8 mouse cellular contexts compared by ENCODE assay signal in genomic region chr10:88356983-88357559, GRCm38 (mm10). TPM values are rescaled to one million over a fixed set of nuclear protein-coding genes. Genes with fewer than 3 reads are reported as not detected.
DNase-seq lines count a peak whose midpoint lies in the region; ATAC-seq and TF ChIP-seq lines count a peak whose summit lies in the region.

No protein-coding gene starts in this region.

- DNase-seq in cerebellum, adult 9-10 months = no peak
- peak; percentile 42 for DNase-seq in embryonic facial prominence, embryonic 11.5 days (ENCODE audit: low spot score)
- DNase-seq in liver, adult 2 months (ENCODE audit: extremely low read depth, low read depth, low spot score) = peak; percentile 53
- peak; percentile 42 to 68 for DNase-seq in monocyte, adult 2 months (ENCODE audit: low read depth in 1 of 2, low spot score in 2 of 2)
- peak; percentile 34 to 37 for DNase-seq in spleen, postnatal 14 days (ENCODE audit: low spot score in 2 of 2)

- ATAC-seq in cerebellum, adult (ENCODE audit: insufficient number of reproducible peaks, low FRiP score, low TSS enrichment) = peak; percentile 66
- ATAC-seq in embryonic facial prominence, embryonic 11.5 days (replicated peaks; ENCODE audit: insufficient number of reproducible peaks, low FRiP score, low TSS enrichment, low read depth) = peak; percentile 66; the same call in 1 of the 2 replicates
- peak; percentile 64 for ATAC-seq in heart, embryonic 11.5 days (replicated peaks; ENCODE audit: insufficient number of reproducible peaks, low FRiP score, low TSS enrichment)
- ATAC-seq in kidney, embryonic 14.5 days (ENCODE audit: low FRiP score, low TSS enrichment) = peak; percentile 82

- no peaks in the 10 kb centered on the region for H3K79me2 ChIP-seq in liver, adult 2 months (ENCODE audit: control insufficient read depth, insufficient read depth, low read length)

- no peak for TF ChIP-seq POLR2A in liver, adult 2 months (IDR thresholded peaks at IDR 0.05; ENCODE audit: extremely low read depth, insufficient read depth, low read length)

- H3K4me1 ChIP-seq in embryonic facial prominence, embryonic 11.5 days (ENCODE audit: control insufficient read depth, insufficient read depth, low read length) = no peaks in the 10 kb centered on the region
- 0 out of 2 replicates have a peak, but pooled peaks cover 5% of the 10 kb centered on the region for H3K4me1 ChIP-seq in heart, embryonic 11.5 days (ENCODE audit: control insufficient read depth, insufficient read depth, low read length)
- H3K4me1 ChIP-seq in kidney, embryonic 14.5 days (ENCODE audit: control insufficient read depth, insufficient read depth, low read length) = no peaks in the 10 kb centered on the region
- peaks cover 3% of the 10 kb centered on the region; the same call in 1 of the 2 replicates for H3K4me1 ChIP-seq in liver, adult 2 months (ENCODE audit: control insufficient read depth, insufficient read depth, low read length)

- 2% methylated on average over 36 of the region's 47 CpGs for WGBS in embryonic facial prominence, embryonic 11.5 days
- 3% methylated on average over 39 of the region's 47 CpGs for WGBS in heart, embryonic 11.5 days (ENCODE audit: insufficient replicate concordance)
- 3% methylated on average over 39 of the region's 47 CpGs for WGBS in kidney, embryonic 14.5 days
- under 1% methylated on average over 45 of the region's 47 CpGs for WGBS in liver, adult 2 months

- no peak for TF ChIP-seq CTCF in liver, adult 2 months (IDR thresholded peaks at IDR 0.05; ENCODE audit: low read depth, low read length)

- H3K27me3 ChIP-seq in embryonic facial prominence, embryonic 11.5 days (ENCODE audit: control insufficient read depth, insufficient read depth, low read length) = peaks cover 5% of the 10 kb centered on the region; the same call in 1 of the 2 replicates
- peaks cover 13% of the 10 kb centered on the region for H3K27me3 ChIP-seq in heart, embryonic 11.5 days (ENCODE audit: control insufficient read depth, insufficient read depth, low read length)
- H3K27me3 ChIP-seq in kidney, embryonic 14.5 days (ENCODE audit: control insufficient read depth, insufficient read depth, low read length) = no peaks in the 10 kb centered on the region; the same call in 1 of the 2 replicates
- H3K27me3 ChIP-seq in liver, adult 2 months (ENCODE audit: control insufficient read depth, insufficient read depth, low read length) = no peaks in the 10 kb centered on the region

- H3K36me3 ChIP-seq in embryonic facial prominence, embryonic 11.5 days (replicated peaks; ENCODE audit: control insufficient read depth, insufficient read depth, low read depth, low read length) = no peaks in the 10 kb centered on the region
- H3K36me3 ChIP-seq in heart, embryonic 11.5 days (ENCODE audit: control insufficient read depth, insufficient read depth, low read length) = no peaks in the 10 kb centered on the region
- no peaks in the 10 kb centered on the region for H3K36me3 ChIP-seq in kidney, embryonic 14.5 days (ENCODE audit: control insufficient read depth, insufficient read depth, low read length)
- no peaks in the 10 kb centered on the region for H3K36me3 ChIP-seq in liver, adult 2 months (ENCODE audit: control insufficient read depth, insufficient read depth, low read length)

- peak overlapping the region; percentile 83 for H3K4me2 ChIP-seq in embryonic facial prominence, embryonic 11.5 days (ENCODE audit: low read depth, low read length)
- H3K4me2 ChIP-seq in heart, embryonic 11.5 days = peak overlapping the region; percentile 72
- H3K4me2 ChIP-seq in kidney, embryonic 14.5 days (replicated peaks; ENCODE audit: low read depth, low read length) = peak overlapping the region; percentile 85

- no peaks in the 10 kb centered on the region for H3K9me3 ChIP-seq in embryonic facial prominence, embryonic 11.5 days (replicated peaks; ENCODE audit: control insufficient read depth, low read length)
- no peaks in the 10 kb centered on the region for H3K9me3 ChIP-seq in heart, embryonic 11.5 days (replicated peaks; ENCODE audit: control insufficient read depth, low read length)
- no peaks in the 10 kb centered on the region for H3K9me3 ChIP-seq in kidney, embryonic 14.5 days (ENCODE audit: control insufficient read depth, low read length)

- no peak overlapping the region for H3K27ac ChIP-seq in embryonic facial prominence, embryonic 11.5 days (replicated peaks; ENCODE audit: low read depth, low read length)
- no peak overlapping the region for H3K27ac ChIP-seq in heart, embryonic 11.5 days (ENCODE audit: low read depth, low read length)
- H3K27ac ChIP-seq in kidney, embryonic 14.5 days (ENCODE audit: low read depth, low read length) = no peak overlapping the region
- no peak overlapping the region for H3K27ac ChIP-seq in liver, adult 2 months (replicated peaks; ENCODE audit: insufficient read depth, low read depth, low read length)

- peak overlapping the region; percentile 63 for H3K9ac ChIP-seq in embryonic facial prominence, embryonic 11.5 days (replicated peaks; ENCODE audit: low read length)
- H3K9ac ChIP-seq in heart, embryonic 11.5 days (ENCODE audit: low read depth, low read length) = peak overlapping the region; percentile 69
- peak overlapping the region; percentile 47 for H3K9ac ChIP-seq in kidney, embryonic 14.5 days (ENCODE audit: low read depth, low read length)
- peak overlapping the region; percentile 72 for H3K9ac ChIP-seq in liver, adult 2 months (ENCODE audit: low read depth, low read length)

- peak overlapping the region; percentile 50 for H3K4me3 ChIP-seq in embryonic facial prominence, embryonic 11.5 days (ENCODE audit: low read depth, low read length)
- H3K4me3 ChIP-seq in heart, embryonic 11.5 days (ENCODE audit: low read depth, low read length) = peak overlapping the region; percentile 61
- H3K4me3 ChIP-seq in kidney, embryonic 14.5 days (ENCODE audit: low read length) = peak overlapping the region; percentile 51
- H3K4me3 ChIP-seq in liver, adult 2 months (ENCODE audit: insufficient read depth, low read depth, low read length) = peak overlapping the region; percentile 73

RNA-seq across cellular contexts. Expression of gene Dram1, which starts 21.8 kb away (rescaled TPM):
- 0.62 and 0.74 TPM in 2 replicates for polyA plus RNA-seq in embryonic facial prominence, embryonic 11.5 days (2014; fragmentation: Nextera tagmentation; extraction: Ambion mirVana)
- 0.39 and 1.1 TPM in 2 replicates for polyA plus RNA-seq in heart, embryonic 11.5 days (2014; fragmentation: Nextera tagmentation; extraction: Ambion mirVana)
- polyA plus RNA-seq in kidney, embryonic 14.5 days (2014; fragmentation: Nextera tagmentation; extraction: Ambion mirVana) = 0.99 and 1.0 TPM in 2 replicates
- total RNA-seq in liver, adult 2 months (2014; rRNA removed) = 0.46 and 0.81 TPM in 2 replicates
- 0.25 and 0.60 TPM in 2 replicates for polyA plus RNA-seq in liver, adult 2 months (2012; rRNA removed)

RNA-seq across cellular contexts. Expression of gene Gnptab, which starts 21.9 kb away (rescaled TPM):
- polyA plus RNA-seq in embryonic facial prominence, embryonic 11.5 days (2014; fragmentation: Nextera tagmentation; extraction: Ambion mirVana) = 6.2 and 7.6 TPM in 2 replicates
- polyA plus RNA-seq in heart, embryonic 11.5 days (2014; fragmentation: Nextera tagmentation; extraction: Ambion mirVana) = 8.3 and 8.9 TPM in 2 replicates
- 6.7 and 17.6 TPM in 2 replicates for polyA plus RNA-seq in kidney, embryonic 14.5 days (2014; fragmentation: Nextera tagmentation; extraction: Ambion mirVana)
- total RNA-seq in liver, adult 2 months (2014; rRNA removed) = 5.2 and 6.8 TPM in 2 replicates
- 2.7 TPM in 2 replicates for polyA plus RNA-seq in liver, adult 2 months (2012; rRNA removed)
